Mouse (Mus musculus) intestine, embryonic 14.5 days (tissue): ENCODE measurements around the gene Nmb. TPM values are rescaled to one million over a fixed set of nuclear protein-coding genes. Genes with fewer than 3 reads are reported as not detected.

Experiments used
- ATAC-seq: fragments of 200-750 bp; cut with Nextera tagmentation; replicated peaks from 2 replicates; pipeline ENCODE4 v1.8.0; 2017; ENCODE audit warnings: low read depth, moderate number of reproducible peaks, moderate TSS enrichment, moderate library complexity; ENCODE audit not compliant: low FRiP score, low TSS enrichment
- DNase-seq: peaks from one replicate; pipeline ENCODE4 v3.0.0-alpha.2; 2018; ENCODE audit warnings: low spot score
- H3K27ac ChIP-seq: fragments of 300-500 bp; sonication (generic); 2 replicates; pipeline ENCODE4 v1.5.1; 2014; ENCODE audit warnings: low read depth, mild to moderate bottlenecking, control low read depth
- H3K27me3 ChIP-seq: fragments of 300-500 bp; sonication (generic); replicated peaks from 2 replicates; pipeline ENCODE4 v1.6.1; 2014; ENCODE audit warnings: low read length, control low read depth; ENCODE audit not compliant: control insufficient read depth, insufficient read depth
- H3K36me3 ChIP-seq: fragments of 300-500 bp; sonication (generic); 2 replicates; pipeline ENCODE4 v1.6.1; 2014; ENCODE audit warnings: low read length, control low read depth; ENCODE audit not compliant: control insufficient read depth, insufficient read depth
- H3K4me1 ChIP-seq: fragments of 300-500 bp; sonication (generic); replicated peaks from 2 replicates; pipeline ENCODE4 v1.6.1; 2014; ENCODE audit warnings: low read length, control low read depth, mixed read lengths; ENCODE audit not compliant: control insufficient read depth, insufficient read depth
- H3K4me2 ChIP-seq: fragments of 300-500 bp; sonication (generic); 2 replicates; pipeline ENCODE4 v1.6.1; 2014; ENCODE audit warnings: low read length
- H3K4me3 ChIP-seq: fragments of 300-500 bp; sonication (generic); 2 replicates; pipeline ENCODE4 v1.5.1; 2014; ENCODE audit warnings: low read depth, low read length, control low read depth, mixed read lengths
- H3K9ac ChIP-seq: fragments of 300-500 bp; sonication (generic); 2 replicates; pipeline ENCODE4 v1.6.1; 2014; ENCODE audit warnings: mild to moderate bottlenecking, low read length
- H3K9me3 ChIP-seq: fragments of 300-500 bp; sonication (generic); 2 replicates; pipeline ENCODE4 v1.6.1; 2016; ENCODE audit warnings: low read length, control low read depth; ENCODE audit not compliant: control insufficient read depth
- WGBS: fragments of 180-500 bp; shearing (Covaris S2); extraction: QIAGEN DNeasy Blood & Tissue Kit; methylation state at CpG from one replicate; pipeline ENCODE4 v1.1.7; 2014; 5-methylcytosine and 5-hydroxymethylcytosine counted together
- polyA plus RNA-seq: library from polyadenylated mRNA; unstranded; fragments of >200 nt; fragmentation: Nextera tagmentation; extraction: Ambion mirVana; gene quantifications from 2 replicates; pipeline ENCODE4 v1.2.1, GENCODE M21; 2014

Nmb gene
- polyA plus RNA-seq, 1 experiment from 2014 or later, result 7.4 TPM

- Histone ChIP-seq H3K27me3 (no peaks in the 10 kb centered on the region), H3K4me2 (peak overlapping the region; percentile 90), H3K4me1 (peaks cover 22% of the 10 kb centered on the region), H3K27ac (no peak overlapping the region), H3K9me3 (no peaks in the 10 kb centered on the region), H3K9ac (peak overlapping the region; percentile 51), H3K4me3 (peak overlapping the region; percentile 90), H3K36me3 (peaks cover 13% of the 10 kb centered on the region)
- DNase-seq (peak; percentile 79), ATAC-seq (peak; percentile 64)
- under 1% methylated on average over 13 of the region's 13 CpGs for WGBS
These were observed 44.6 kb downstream of the Nmb start for GRCm38 (mm10) chr7:80860227-80860626.

DNA sequence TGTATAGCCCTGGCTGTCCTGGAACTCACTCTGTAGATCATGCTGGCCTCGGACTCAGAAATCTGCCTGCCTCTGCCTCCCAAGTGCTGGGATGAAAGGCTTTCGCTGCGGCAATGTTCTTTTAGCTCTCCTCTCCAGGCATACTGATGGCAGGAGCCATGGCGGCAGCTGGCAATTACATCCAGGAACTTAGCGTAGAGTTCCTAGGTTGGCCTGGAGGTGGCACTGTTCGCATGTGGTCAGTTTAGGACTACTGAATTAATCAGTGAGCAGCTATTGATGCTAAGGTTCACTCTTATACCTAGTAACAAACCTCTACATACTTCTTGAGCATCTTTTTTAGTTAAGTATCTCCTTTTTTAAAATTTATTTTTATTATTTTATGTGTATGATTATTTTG, 47.7 kb downstream of the Nmb start:
- DNase-seq (peak; percentile 88), ATAC-seq (no peak)
- 28% methylated on average over 6 of the region's 6 CpGs for WGBS
- no peaks in the 10 kb centered on the region for H3K27me3 ChIP-seq
- H3K36me3 ChIP-seq, result no peaks in the 10 kb centered on the region
- H3K27ac ChIP-seq, result no peak overlapping the region
- no peaks in the 10 kb centered on the region for H3K9me3 ChIP-seq
- H3K4me3 ChIP-seq, result no peak overlapping the region
- H3K4me1 ChIP-seq, result peaks cover 11% of the 10 kb centered on the region
- no peak overlapping the region for H3K9ac ChIP-seq
- no peak overlapping the region for H3K4me2 ChIP-seq

DNA sequence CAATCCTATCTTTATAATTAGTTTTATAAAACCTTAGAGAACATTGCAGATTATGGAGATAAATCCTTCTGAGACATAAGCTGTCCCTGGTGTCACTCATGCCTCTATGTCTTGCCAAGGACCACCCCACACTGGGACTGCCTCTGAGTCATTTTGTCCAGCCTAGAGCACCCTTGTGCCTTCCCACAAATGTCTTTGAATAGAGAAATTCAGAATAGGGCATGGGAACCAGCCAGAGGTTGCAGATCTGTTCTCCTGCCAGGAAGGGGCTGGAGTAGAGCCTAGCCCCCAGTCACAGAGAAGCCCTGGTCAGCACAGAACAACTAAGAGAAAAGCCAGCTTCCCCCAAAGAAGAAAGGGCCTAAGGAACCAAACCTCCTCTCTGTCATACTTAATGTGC, 49.6 kb downstream of the Nmb start:
- no peak overlapping the region for H3K9ac ChIP-seq
- H3K4me1 ChIP-seq, result peaks cover 4% of the 10 kb centered on the region; the same call in 1 of the 2 replicates
- no peaks in the 10 kb centered on the region for H3K9me3 ChIP-seq
- H3K27me3 ChIP-seq, result no peaks in the 10 kb centered on the region
- no peaks in the 10 kb centered on the region for H3K36me3 ChIP-seq
- ATAC-seq (no peak), DNase-seq (no peak)
- no peak overlapping the region for H3K27ac ChIP-seq
- no peak overlapping the region for H3K4me2 ChIP-seq
- H3K4me3 ChIP-seq, result no peak overlapping the region

GRCm38 (mm10) chr7:80853218-80853617, 51.7 kb downstream of the Nmb start:
- Histone ChIP-seq H3K9me3 (no peaks in the 10 kb centered on the region), H3K4me1 (no peaks in the 10 kb centered on the region), H3K9ac (no peak overlapping the region), H3K27me3 (no peaks in the 10 kb centered on the region), H3K36me3 (no peaks in the 10 kb centered on the region), H3K4me2 (no peak overlapping the region), H3K27ac (no peak overlapping the region), H3K4me3 (no peak overlapping the region)
- DNase-seq, result no peak
- WGBS, result 94% methylated on average over 3 of the region's 3 CpGs
- no peak for ATAC-seq

Other genes with a start within 250 kb of the Nmb start
- 19.6 and 19.8 TPM in 2 replicates for gene Crtc3, start 216.2 kb downstream of the Nmb start, polyA plus RNA-seq
- 81.7 and 82.5 TPM in 2 replicates for gene Iqgap1, start 79.1 kb downstream of the Nmb start, polyA plus RNA-seq
- gene Zscan2, start 44.2 kb downstream of the Nmb start, polyA plus RNA-seq, result 2.4 and 3.3 TPM in 2 replicates
- gene Wdr73, start 3.8 kb downstream of the Nmb start, polyA plus RNA-seq, result 34.4 and 37.9 TPM in 2 replicates
- 218 and 221 TPM in 2 replicates for gene Sec11a, start 42.7 kb upstream of the Nmb start, polyA plus RNA-seq
- 14.7 and 16.3 TPM in 2 replicates for gene Zfp592, start 88.6 kb upstream of the Nmb start, polyA plus RNA-seq
- gene Alpk3, start 152.5 kb upstream of the Nmb start, polyA plus RNA-seq, result 1.2 and 1.4 TPM in 2 replicates
- gene Slc28a1, start 209.7 kb upstream of the Nmb start, polyA plus RNA-seq, result 0.48 and 1.1 TPM in 2 replicates